Mouse (Mus musculus): Measurements from ENCODE around the gene Alas2. TPM values are rescaled to one million over a fixed set of nuclear protein-coding genes. Genes with fewer than 3 reads are reported as not detected.

Gene Alas2
- 548 TPM for polyA plus RNA-seq (2015; fragmentation: Illumina TruSeq; extraction: RNeasy Lipid Tissue Mini Kit (QIAGEN cat#74804); ENCODE audit: insufficient read depth, low replicate concordance)

GRCm38 (mm10) chrX:150547239-150547638, at the start of gene Alas2:
Alas2 (plus strand) TSS chrX:150547375.

GRCm38 (mm10) chrX:150588023-150588764, 41.0 kb downstream of the Alas2 start, which contains the start of gene Pfkfb1:
Pfkfb1 (plus strand) TSS chrX:150588229.

GRCm38 (mm10) chrX:150589696-150590095, 42.5 kb downstream of the Alas2 start, which contains the start of gene Apex2:
Apex2 (minus strand) TSS chrX:150589868.

Other genes starting within 250 kb of the Alas2 start
- 21.4 TPM for gene Tmem29, start 88.2 kb upstream of the Alas2 start, polyA plus RNA-seq (2015; fragmentation: Illumina TruSeq; extraction: RNeasy Lipid Tissue Mini Kit (QIAGEN cat#74804); ENCODE audit: insufficient read depth, low replicate concordance)
- gene Pfkfb1, start 40.9 kb downstream of the Alas2 start, polyA plus RNA-seq (2015; fragmentation: Illumina TruSeq; extraction: RNeasy Lipid Tissue Mini Kit (QIAGEN cat#74804); ENCODE audit: insufficient read depth, low replicate concordance) = 9.9 TPM
- gene Apex2, start 42.5 kb downstream of the Alas2 start, polyA plus RNA-seq (2015; fragmentation: Illumina TruSeq; extraction: RNeasy Lipid Tissue Mini Kit (QIAGEN cat#74804); ENCODE audit: insufficient read depth, low replicate concordance) = 8.0 TPM
- gene Tro, start 110.2 kb downstream of the Alas2 start, polyA plus RNA-seq (2015; fragmentation: Illumina TruSeq; extraction: RNeasy Lipid Tissue Mini Kit (QIAGEN cat#74804); ENCODE audit: insufficient read depth, low replicate concordance) = 0.84 TPM